Mouse (Mus musculus) midbrain, embryonic 14.5 days (tissue): ENCODE results near the gene Fam32a. TPM values are rescaled to one million over a fixed set of nuclear protein-coding genes. Genes with fewer than 3 reads are reported as not detected.

Source experiments
- ATAC-seq: fragments of 200-750 bp; cut with Nextera tagmentation; 2 replicates; pipeline ENCODE4 v1.8.0; 2017; ENCODE audit warnings: moderate number of reproducible peaks, moderate library complexity; ENCODE audit not compliant: low FRiP score, low TSS enrichment
- DNase-seq: peaks from one replicate; pipeline ENCODE4 v3.0.0-alpha.2; 2015
- H3K27ac ChIP-seq: fragments of 300-500 bp; sonication (generic); replicated peaks from 2 replicates; pipeline ENCODE4 v1.5.1; 2014; ENCODE audit warnings: mild to moderate bottlenecking, low read depth, low read length, moderate library complexity
- H3K27me3 ChIP-seq: fragments of 300-500 bp; sonication (generic); 2 replicates; pipeline ENCODE4 v1.6.1; 2014; ENCODE audit warnings: low read length, control low read depth, mixed read lengths; ENCODE audit not compliant: control insufficient read depth, insufficient read depth
- H3K36me3 ChIP-seq: fragments of 300-500 bp; sonication (generic); 2 replicates; pipeline ENCODE4 v1.6.1; 2014; ENCODE audit warnings: low read length, control low read depth; ENCODE audit not compliant: control insufficient read depth, insufficient read depth
- H3K4me1 ChIP-seq: fragments of 300-500 bp; sonication (generic); 2 replicates; pipeline ENCODE4 v1.6.1; 2014; ENCODE audit warnings: mild to moderate bottlenecking, antibody characterized with exemption, low read length, control low read depth; ENCODE audit not compliant: control insufficient read depth, insufficient read depth
- H3K4me2 ChIP-seq: fragments of 300-500 bp; sonication (generic); 2 replicates; pipeline ENCODE4 v1.6.1; 2014; ENCODE audit warnings: mild to moderate bottlenecking, low read length, moderate library complexity
- H3K4me3 ChIP-seq: fragments of 300-500 bp; sonication (generic); replicated peaks from 2 replicates; pipeline ENCODE4 v1.5.1; 2014; ENCODE audit warnings: low read depth, low read length
- H3K9ac ChIP-seq: fragments of 300-500 bp; sonication (generic); replicated peaks from 2 replicates; pipeline ENCODE4 v1.6.1; 2014; ENCODE audit warnings: mild to moderate bottlenecking, low read length, moderate library complexity
- H3K9me3 ChIP-seq: fragments of 300-500 bp; sonication (generic); 2 replicates; pipeline ENCODE4 v1.6.1; 2016; ENCODE audit warnings: low read length, control low read depth, mixed read lengths; ENCODE audit not compliant: control insufficient read depth
- WGBS: fragments of 180-500 bp; shearing (Covaris S2); extraction: QIAGEN DNeasy Blood & Tissue Kit; methylation state at CpG from one replicate; pipeline ENCODE4 v1.1.7; 2014; 5-methylcytosine and 5-hydroxymethylcytosine counted together
- polyA plus RNA-seq: library from polyadenylated mRNA; unstranded; fragments of >200 nt; fragmentation: Nextera tagmentation; extraction: Ambion mirVana; gene quantifications from 2 replicates; pipeline ENCODE4 v1.2.1, GENCODE M21; 2014

Fam32a gene
- polyA plus RNA-seq, 1 experiment from 2014 or later = 74.6 TPM

- Histone ChIP-seq H3K4me3 (no peak overlapping the region), H3K9ac (no peak overlapping the region), H3K4me2 (no peak overlapping the region), H3K9me3 (no peaks in the 10 kb centered on the region), H3K36me3 (peaks cover 38% of the 10 kb centered on the region), H3K27me3 (no peaks in the 10 kb centered on the region), H3K4me1 (no peaks in the 10 kb centered on the region), H3K27ac (no peak overlapping the region)
- 100% methylated on average over 1 of the region's 1 CpGs for WGBS
- no peak for ATAC-seq
- DNase-seq = no peak
Observed at GRCm38 (mm10) chr8:72257902-72258238, 38.3 kb downstream of the Fam32a start.

GRCm38 (mm10) chr8:72259862-72260261 lies 40.3 kb downstream of the Fam32a start:
- no peaks in the 10 kb centered on the region for H3K9me3 ChIP-seq
- WGBS = 77% methylated on average over 2 of the region's 2 CpGs
- no peak overlapping the region for H3K27ac ChIP-seq
- DNase-seq (no peak), ATAC-seq (no peak)
- H3K4me1 ChIP-seq = no peaks in the 10 kb centered on the region
- no peak overlapping the region for H3K9ac ChIP-seq
- H3K36me3 ChIP-seq = peaks cover 19% of the 10 kb centered on the region
- no peak overlapping the region for H3K4me3 ChIP-seq
- H3K27me3 ChIP-seq = no peaks in the 10 kb centered on the region
- H3K4me2 ChIP-seq = no peak overlapping the region

GRCm38 (mm10) chr8:72260585-72260984 lies 41.1 kb downstream of the Fam32a start:
- H3K9me3 ChIP-seq = no peaks in the 10 kb centered on the region
- no peak overlapping the region for H3K4me3 ChIP-seq
- DNase-seq (no peak), ATAC-seq (no peak)
- H3K36me3 ChIP-seq = peaks cover 12% of the 10 kb centered on the region
- no peaks in the 10 kb centered on the region for H3K27me3 ChIP-seq
- no peak overlapping the region for H3K9ac ChIP-seq
- H3K4me1 ChIP-seq = no peaks in the 10 kb centered on the region
- WGBS = 55% methylated on average over 4 of the region's 4 CpGs
- H3K27ac ChIP-seq = no peak overlapping the region
- H3K4me2 ChIP-seq = no peak overlapping the region

GRCm38 (mm10) chr8:72261019-72261418 lies 41.5 kb downstream of the Fam32a start:
- Histone ChIP-seq H3K4me2 (no peak overlapping the region), H3K9ac (no peak overlapping the region), H3K27ac (no peak overlapping the region), H3K36me3 (peaks cover 7% of the 10 kb centered on the region), H3K9me3 (no peaks in the 10 kb centered on the region), H3K27me3 (no peaks in the 10 kb centered on the region), H3K4me1 (no peaks in the 10 kb centered on the region), H3K4me3 (no peak overlapping the region)
- ATAC-seq = peak; percentile 68
- DNase-seq = peak; percentile 85
- 28% methylated on average over 2 of the region's 2 CpGs for WGBS

GRCm38 (mm10) chr8:72261431-72261830 lies 41.9 kb downstream of the Fam32a start:
- Histone ChIP-seq H3K4me3 (no peak overlapping the region), H3K36me3 (peaks cover 6% of the 10 kb centered on the region; the same call in 1 of the 2 replicates), H3K27me3 (no peaks in the 10 kb centered on the region), H3K9me3 (no peaks in the 10 kb centered on the region), H3K27ac (no peak overlapping the region), H3K4me2 (no peak overlapping the region), H3K9ac (no peak overlapping the region), H3K4me1 (no peaks in the 10 kb centered on the region)
- DNase-seq (no peak), ATAC-seq (no peak)

- ATAC-seq (no peak), DNase-seq (peak; percentile 16)
- H3K4me1 ChIP-seq = no peaks in the 10 kb centered on the region
- no peak overlapping the region for H3K4me2 ChIP-seq
- H3K9ac ChIP-seq = no peak overlapping the region
- H3K9me3 ChIP-seq = no peaks in the 10 kb centered on the region
- no peak overlapping the region for H3K27ac ChIP-seq
- WGBS = 48% methylated on average over 5 of the region's 5 CpGs
- no peaks in the 10 kb centered on the region for H3K27me3 ChIP-seq
- H3K36me3 ChIP-seq = peaks cover 3% of the 10 kb centered on the region; the same call in 1 of the 2 replicates
- H3K4me3 ChIP-seq = no peak overlapping the region
Observed at GRCm38 (mm10) chr8:72261872-72262271, 42.3 kb downstream of the Fam32a start.

GRCm38 (mm10) chr8:72262756-72263155 lies 43.2 kb downstream of the Fam32a start:
- Histone ChIP-seq H3K9ac (no peak overlapping the region), H3K4me3 (no peak overlapping the region), H3K27me3 (no peaks in the 10 kb centered on the region), H3K36me3 (no peaks in the 10 kb centered on the region), H3K9me3 (no peaks in the 10 kb centered on the region), H3K27ac (no peak overlapping the region), H3K4me2 (no peak overlapping the region), H3K4me1 (no peaks in the 10 kb centered on the region)
- DNase-seq (no peak), ATAC-seq (no peak)
- 97% methylated on average over 2 of the region's 2 CpGs for WGBS

GRCm38 (mm10) chr8:72263451-72263850 lies 43.9 kb downstream of the Fam32a start:
- H3K36me3 ChIP-seq = no peaks in the 10 kb centered on the region
- 71% methylated on average over 7 of the region's 7 CpGs for WGBS
- H3K9ac ChIP-seq = no peak overlapping the region
- ATAC-seq (no peak), DNase-seq (no peak)
- H3K4me2 ChIP-seq = no peak overlapping the region
- no peak overlapping the region for H3K4me3 ChIP-seq
- no peaks in the 10 kb centered on the region for H3K9me3 ChIP-seq
- no peaks in the 10 kb centered on the region for H3K4me1 ChIP-seq
- no peaks in the 10 kb centered on the region for H3K27me3 ChIP-seq
- H3K27ac ChIP-seq = no peak overlapping the region

- Histone ChIP-seq H3K4me2 (no peak overlapping the region), H3K27ac (no peak overlapping the region), H3K4me3 (no peak overlapping the region), H3K4me1 (no peaks in the 10 kb centered on the region), H3K9ac (no peak overlapping the region), H3K27me3 (no peaks in the 10 kb centered on the region), H3K36me3 (no peaks in the 10 kb centered on the region), H3K9me3 (no peaks in the 10 kb centered on the region)
- ATAC-seq (no peak), DNase-seq (no peak)
- WGBS = 60% methylated on average over 6 of the region's 7 CpGs
Observed at GRCm38 (mm10) chr8:72265342-72265741, 45.8 kb downstream of the Fam32a start.
